Mouse (Mus musculus) E14TG2a.4 (cell line): ENCODE measurements around the gene Cnot1.

ENCODE experiments used
- CTCF ChIP-seq: conservative IDR thresholded peaks from 2 replicates; pipeline ENCODE4 v1.5.1; 2014; ENCODE audit warnings: low read length
- NANOG ChIP-seq: IDR thresholded peaks from 2 replicates; pipeline ENCODE4 v1.6.1; 2014; ENCODE audit warnings: borderline replicate concordance, low read length, mixed read lengths
- POU5F1 ChIP-seq: IDR thresholded peaks from 2 replicates; pipeline ENCODE4 v1.6.1; 2014; ENCODE audit warnings: low read length, borderline replicate concordance

- TF ChIP-seq CTCF (no peak), POU5F1 (no peak), NANOG (no peak)
These were observed 119.1 kb downstream of the Cnot1 start for GRCm38 (mm10) chr8:95688073-95688672.
